Mouse (Mus musculus) frontal cortex, postnatal 36 days (tissue): ENCODE measurements around the gene Gm49403.

Source experiments
- DNase-seq, 2 experiments: peaks; one replicate each; pipeline ENCODE4 v3.0.0; 2022; ENCODE audit warnings: low spot score in 2 of 2

Gm49403 gene

DNA sequence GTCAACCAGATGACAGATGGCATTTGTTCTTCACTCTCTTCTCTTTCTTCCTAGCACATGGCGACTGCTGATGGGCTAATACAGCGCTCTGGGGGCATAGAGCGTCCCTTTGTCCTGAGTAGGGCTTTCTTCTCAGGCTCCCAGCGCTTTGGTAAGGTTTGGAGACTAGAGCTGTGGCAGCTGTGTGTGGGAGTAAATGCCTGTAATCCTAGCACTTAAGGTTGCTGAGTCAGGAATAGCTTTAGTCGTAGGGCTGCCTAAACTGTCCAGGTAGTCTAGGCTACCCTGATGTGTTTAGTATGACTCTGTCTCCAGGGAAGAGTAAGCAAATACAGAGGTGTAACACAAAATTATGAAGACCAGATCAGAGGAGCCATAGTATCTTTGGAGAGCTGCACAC, 28.1 kb downstream of the Gm49403 start:
- peak in 1 of 2 experiments; percentile 71 for DNase-seq

DNA sequence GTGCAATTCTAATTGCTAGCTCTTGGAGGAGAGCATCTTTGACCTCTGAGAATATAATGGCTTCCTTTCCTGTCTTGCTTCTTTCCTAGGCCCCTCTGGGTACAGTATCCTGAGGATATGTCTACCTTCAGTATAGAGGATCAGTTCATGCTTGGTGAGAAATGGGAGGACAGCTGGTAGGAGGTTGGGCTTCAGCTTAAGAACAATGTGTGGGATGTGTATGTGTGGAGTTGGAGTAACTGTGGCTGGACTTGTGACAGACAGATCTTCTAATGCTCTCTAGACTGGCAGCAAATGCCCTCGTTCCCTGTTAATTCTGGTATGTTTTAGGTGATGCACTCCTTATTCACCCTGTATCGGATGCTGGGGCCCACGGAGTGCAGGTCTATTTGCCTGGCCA, 30.5 kb downstream of the Gm49403 start:
- DNase-seq, result no peak

GRCm38 (mm10) chr19:8919000-8919399, 35.3 kb downstream of the Gm49403 start:
- no peak for DNase-seq

DNA sequence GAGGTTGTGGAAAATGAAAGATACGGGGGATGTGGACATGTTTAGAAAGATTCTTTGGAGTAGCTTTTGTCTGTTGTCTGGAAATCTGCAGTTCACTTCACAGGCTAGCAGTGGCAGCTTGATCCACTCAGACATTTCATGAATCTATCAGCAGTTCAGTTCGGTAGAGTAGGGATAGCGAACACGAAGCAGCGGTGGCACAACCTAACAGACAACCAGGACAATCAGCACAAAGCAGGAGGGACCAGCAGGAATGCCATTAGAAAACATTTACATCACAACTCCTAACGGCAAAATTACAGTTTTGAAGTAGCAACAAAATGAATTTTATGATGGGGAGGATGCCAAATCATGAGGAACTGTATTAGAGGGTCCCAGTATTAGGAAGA, 35.9 kb downstream of the Gm49403 start:
- DNase-seq, result no peak

DNA sequence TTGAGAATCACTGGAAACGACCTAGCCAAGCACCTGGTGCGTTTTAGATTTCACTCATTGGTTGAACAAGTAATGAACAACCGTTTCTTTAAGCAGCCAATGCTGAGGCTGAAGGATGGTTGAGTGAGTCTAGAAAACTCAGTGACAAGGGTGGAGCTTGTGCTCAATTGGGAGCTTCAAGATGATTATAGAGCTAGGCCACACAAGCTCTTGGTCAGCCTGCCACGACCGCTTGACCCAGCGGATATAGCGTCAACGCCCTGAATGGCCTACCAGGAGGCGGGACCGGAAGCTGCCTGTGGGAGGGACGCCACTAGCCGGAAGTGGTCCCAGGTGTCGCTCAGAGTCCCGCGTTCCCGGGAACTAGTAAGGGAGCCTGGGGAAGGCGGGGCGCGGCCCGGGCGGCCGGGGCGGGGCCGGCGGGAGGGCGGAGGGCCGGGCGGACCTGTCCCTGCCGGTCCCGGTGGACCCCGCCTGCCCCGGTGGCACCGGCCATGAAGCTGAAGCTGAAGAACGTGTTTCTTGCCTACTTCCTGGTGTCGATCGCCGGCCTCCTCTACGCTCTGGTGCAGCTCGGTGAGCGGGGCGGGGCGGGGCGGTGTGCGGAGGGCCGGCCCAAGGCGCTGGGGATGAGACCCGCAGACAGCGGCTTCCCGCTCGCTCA, 36.5 kb downstream of the Gm49403 start, which contains the start of gene B3gat3:
Gene B3gat3, plus strand, starts transcription at position 302 of the 664 bp plus-strand sequence.
- peak; percentile 94 to 96 for DNase-seq

DNA sequence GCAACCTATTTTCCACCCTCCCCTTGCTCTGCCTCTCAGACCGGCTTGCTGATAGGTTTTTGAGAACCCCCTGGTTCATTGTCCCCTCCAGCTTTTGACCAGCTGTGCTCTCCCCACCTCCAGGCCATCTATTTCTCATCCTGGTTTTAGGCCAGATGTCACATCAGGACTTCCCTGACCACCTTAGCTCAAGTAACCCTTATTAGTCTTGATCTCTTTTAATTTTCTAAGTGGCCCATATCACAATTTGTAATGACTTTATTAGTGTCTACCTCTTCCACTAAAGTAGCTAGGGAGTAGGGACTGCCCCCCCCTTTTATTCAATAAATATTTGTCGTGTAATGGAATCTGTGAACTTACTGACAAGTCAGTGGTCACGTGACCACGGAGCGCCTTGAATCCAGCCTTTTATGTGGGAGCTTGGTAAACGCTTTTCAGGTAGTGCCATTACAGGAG, 37.1 kb downstream of the Gm49403 start:
- DNase-seq, result no peak

DNA sequence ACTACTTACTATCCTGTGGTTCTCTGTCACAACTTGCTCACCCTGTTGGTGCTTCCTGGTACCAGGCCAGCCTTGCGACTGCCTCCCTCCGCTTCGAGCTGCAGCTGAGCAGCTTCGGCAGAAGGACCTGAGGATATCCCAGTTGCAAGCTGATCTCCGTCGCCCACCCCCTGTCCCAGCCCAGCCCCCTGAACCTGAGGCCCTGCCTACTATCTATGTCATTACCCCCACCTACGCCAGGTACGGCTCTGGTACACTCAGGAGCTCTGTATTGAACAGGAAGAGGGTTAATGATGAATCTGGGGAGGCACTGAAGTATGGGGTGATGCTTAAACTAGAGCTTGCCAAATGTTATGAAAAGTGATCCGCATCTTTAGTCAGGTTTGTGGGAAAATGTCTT, 38.0 kb downstream of the Gm49403 start:
- no peak for DNase-seq

GRCm38 (mm10) chr19:8926766-8927165, 43.0 kb downstream of the Gm49403 start:
- DNase-seq, result no peak

GRCm38 (mm10) chr19:8927891-8928525, 44.3 kb downstream of the Gm49403 start:
- no peak for DNase-seq

DNA sequence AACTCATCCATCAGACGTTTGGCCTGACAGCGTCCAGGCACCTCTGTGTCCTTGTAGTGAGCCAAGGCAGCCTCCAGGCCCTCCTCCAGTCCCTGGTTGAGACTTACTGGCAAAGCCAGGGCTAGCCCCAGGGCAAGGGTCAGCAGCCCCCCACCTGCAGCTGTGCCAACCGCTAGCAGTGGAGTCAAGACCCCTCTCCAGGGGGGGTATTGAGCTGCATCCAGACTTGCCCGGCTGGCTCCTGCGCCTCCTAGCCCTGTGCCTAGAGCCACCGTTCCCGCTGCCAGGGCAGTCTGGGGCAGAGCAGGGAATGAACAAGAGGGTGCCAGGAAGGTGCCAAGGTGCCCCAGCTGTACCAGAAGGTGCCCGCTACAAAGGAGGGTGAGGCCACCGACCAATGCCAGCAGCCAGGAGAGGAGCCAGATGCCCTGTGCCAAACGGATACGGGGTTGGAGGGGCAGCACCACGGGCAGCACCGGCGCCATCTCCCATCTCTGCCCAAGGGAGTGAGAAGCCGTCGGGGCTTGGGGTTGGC, 45.0 kb downstream of the Gm49403 start:
- DNase-seq, result no peak

DNA sequence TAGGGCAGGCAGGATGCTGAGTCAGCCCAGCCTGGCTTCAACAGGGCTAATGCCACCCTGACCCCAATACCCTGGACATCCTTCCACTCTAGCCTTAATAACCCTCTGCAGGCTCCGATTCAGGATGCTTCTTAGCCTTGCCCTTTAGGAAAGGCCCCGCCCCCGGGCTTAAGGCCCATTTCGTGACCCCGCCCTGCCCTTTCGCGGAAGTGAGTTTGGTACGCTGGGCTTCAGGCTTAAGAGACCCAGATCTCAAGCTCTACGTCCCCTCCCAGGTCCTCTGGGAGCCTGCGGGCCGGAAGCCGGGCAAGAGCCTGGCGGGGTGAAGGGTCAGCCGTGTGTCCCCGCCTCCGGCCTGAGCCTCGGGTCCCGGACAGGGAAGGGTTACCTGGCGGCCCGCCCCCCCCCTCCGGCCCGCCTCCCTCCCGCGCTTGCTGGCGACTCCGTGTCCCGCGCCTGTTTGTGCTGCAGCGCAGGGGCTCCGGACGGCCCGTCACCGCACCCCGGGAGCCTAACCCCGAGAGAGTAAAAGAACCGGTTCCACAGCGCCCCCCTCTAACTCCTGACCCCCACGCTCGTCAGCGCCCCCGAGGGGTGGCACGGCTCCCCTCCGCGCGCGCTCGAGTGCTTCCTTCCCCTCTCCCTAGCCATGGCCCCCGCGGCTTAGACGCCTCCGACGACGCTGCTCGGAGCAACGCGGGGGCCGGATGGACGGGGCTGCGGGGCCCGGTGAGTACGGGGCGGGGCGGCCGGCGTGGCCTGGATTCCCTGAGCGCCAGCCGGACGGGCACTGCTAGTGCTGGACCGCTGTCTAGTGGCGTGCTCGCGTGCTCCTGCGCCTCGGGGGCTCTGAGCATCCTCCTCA, 45.7 kb downstream of the Gm49403 start, which contains the start of the genes Rom1 and Eml3:
Gene Rom1, minus strand, starts transcription at position 133 of the 865 bp plus-strand sequence.
Gene Eml3, plus strand, starts transcription at position 329 of the 865 bp plus-strand sequence.
- peak in 1 of 2 experiments; percentile 61 for DNase-seq

DNA sequence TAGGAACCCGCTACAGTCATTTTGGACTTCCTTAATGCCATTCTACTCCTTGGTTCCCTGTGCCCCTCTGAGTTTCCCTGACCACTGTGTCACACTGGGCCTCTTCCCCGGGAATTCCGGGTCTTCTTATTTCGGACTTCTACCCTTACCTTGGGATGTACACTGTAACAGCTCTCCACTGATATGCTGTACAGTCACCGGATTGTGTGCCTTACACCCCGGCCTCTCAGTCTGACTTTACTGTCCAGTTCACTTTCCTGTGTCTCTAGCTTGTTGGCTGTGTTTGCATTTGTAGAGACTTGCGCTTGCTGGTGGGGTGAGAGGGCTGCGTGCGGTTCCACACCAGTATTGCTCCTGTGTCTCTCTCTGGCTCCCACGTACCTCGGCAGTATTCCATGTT, 46.4 kb downstream of the Gm49403 start:
- no peak for DNase-seq

DNA sequence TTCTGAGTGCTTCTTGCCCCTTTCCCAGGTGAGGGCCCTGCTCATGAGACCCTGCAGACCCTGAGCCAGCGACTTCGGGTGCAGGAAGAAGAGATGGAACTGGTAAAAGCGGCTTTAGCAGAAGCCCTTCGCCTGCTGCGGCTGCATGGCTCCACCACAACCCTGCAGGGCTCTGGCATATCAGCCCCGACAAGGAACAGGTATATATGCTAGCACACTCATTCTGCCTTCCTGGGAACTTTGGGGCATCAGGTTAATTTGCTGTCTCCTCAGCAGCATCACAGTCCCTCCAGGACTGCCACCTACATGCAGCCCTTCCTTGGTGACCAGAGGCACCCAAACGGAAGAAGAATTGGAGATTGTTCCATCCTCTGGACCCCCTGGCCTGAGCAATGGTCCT, 47.0 kb downstream of the Gm49403 start:
- DNase-seq, result no peak

GRCm38 (mm10) chr19:8936736-8937135, 53.0 kb downstream of the Gm49403 start:
- DNase-seq, result no peak
